ENCODE assay signal across 8 mouse cellular contexts in the genomic region with DNA sequence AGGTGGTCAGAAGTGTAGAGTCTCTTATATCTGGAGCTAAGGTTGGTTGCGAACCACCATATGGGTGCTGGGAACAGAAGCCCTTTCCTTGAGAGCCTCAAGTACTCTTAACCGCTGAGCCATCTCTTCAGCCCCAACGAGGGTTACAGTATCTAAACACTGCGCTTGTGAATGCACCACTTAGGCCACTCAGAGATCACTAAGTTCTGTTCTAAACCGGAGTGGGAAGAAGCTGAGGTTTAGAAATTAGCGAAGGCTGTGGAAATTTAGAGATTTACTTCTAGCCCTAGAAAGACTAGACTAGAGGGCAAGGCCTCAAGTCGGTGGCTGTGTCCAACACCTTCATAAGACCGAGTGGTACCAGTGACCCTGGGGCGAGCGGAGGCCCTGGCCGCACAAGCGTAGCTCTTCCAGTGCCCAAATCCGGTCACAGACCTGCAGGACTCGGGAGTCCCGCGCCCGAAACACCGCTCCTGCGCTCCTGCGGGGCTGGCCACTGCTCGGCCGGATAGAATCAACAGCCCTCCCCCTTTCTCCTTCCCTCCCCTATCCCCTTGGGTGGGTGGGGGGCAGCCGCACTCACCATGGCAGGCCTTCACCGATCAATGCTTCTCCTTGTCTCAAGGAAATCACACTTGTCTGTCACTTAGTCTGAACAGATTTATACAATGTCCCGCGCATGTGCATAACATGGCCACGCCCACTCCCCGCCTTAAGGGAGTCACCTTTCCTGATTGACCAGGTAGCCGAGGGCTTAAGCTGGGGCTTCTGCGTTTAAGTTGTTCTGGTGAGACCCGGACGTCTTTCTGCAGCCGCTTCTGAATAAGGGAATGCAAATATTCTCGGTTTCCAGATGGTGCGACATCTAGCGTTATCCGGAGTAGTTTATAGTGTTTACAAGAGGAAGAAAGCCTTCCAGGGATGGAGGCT. TPM values are rescaled to one million over a fixed set of nuclear protein-coding genes. Genes with fewer than 3 reads are reported as not detected.
DNase-seq lines count a peak whose midpoint lies in the region; ATAC-seq lines count a peak whose summit lies in the region.

No protein-coding gene starts in this region.

- H3K79me2 ChIP-seq in macrophage (ENCODE audit: inconsistent target): no peaks in the 10 kb centered on the region

- ATAC-seq in monocyte, adult 5-6 weeks (replicated peaks; ENCODE audit: insufficient number of reproducible peaks, low FRiP score, low TSS enrichment, poor library complexity, severe bottlenecking): no peak

- peak; percentile 68 for DNase-seq in adrenal gland, adult 8-10 months
- DNase-seq in embryo, embryonic 10 days (ENCODE audit: low spot score): peak; percentile 93
- peak; percentile 70 for DNase-seq in gastrocnemius, postnatal 14 days
- DNase-seq in induced T-regulatory cell, adult 2 months (ENCODE audit: low read depth): peak; percentile 66
- DNase-seq in left cerebral cortex, adult 8-10 months (ENCODE audit: low spot score in 2 of 2): peak; percentile 68 to 85
- DNase-seq in right cerebral cortex, postnatal 14 days: peak; percentile 76

- peak overlapping the region; percentile 44 for H3K4me3 ChIP-seq in macrophage (ENCODE audit: inconsistent target)

- no peak overlapping the region for H3K27ac ChIP-seq in macrophage

- intact Hi-C loops in gastrocnemius, postnatal 14 days (cut with DNase I; ENCODE audit: low total_unique reads): no loop called here

- 19% methylated on average over 37 of the region's 37 CpGs for WGBS in macrophage (ENCODE audit: missing documents)

- no peaks in the 10 kb centered on the region for H3K36me3 ChIP-seq in macrophage (ENCODE audit: inconsistent target)

RNA-seq across cellular contexts. Expression of a gene that starts 3.6 kb away (rescaled TPM):
- total RNA-seq in adrenal gland, adult 8-10 months (2022): 1 to 10 TPM; 1.7 to 2.4 (median 1.9) TPM
- total RNA-seq in gastrocnemius, postnatal 14 days (2021): under 1 TPM; 0.86 to 0.92 TPM
- total RNA-seq in left cerebral cortex, adult 8-10 months (2022): 10 to 100 TPM in 1 of 4 experiments, 1 to 10 TPM in 3; 6.5 to 10.2 (median 8.2) TPM
- total RNA-seq in macrophage (2018; cell fraction: chromatin; rRNA removed): 1 to 10 TPM in 13 of 26 experiments, under 1 TPM in 4, not detected in 9; 0.31 to 6.0 (median 1.2) TPM
- 1 to 10 TPM in 8 of 26 experiments, under 1 TPM in 18; 0.10 to 2.2 (median 0.73) TPM for total RNA-seq in macrophage (2018; cell fraction: cytosol; rRNA removed)
- total RNA-seq in macrophage (2018; cell fraction: nucleus; rRNA removed): 1 to 10 TPM in 7 of 26 experiments, under 1 TPM in 11, not detected in 8; 0.20 to 4.4 (median 0.82) TPM
- 1.2 to 2.6 TPM (median 1.4 TPM) in 3 replicates for polyA plus RNA-seq in macrophage (2018)
- total RNA-seq in monocyte, adult 5-6 weeks (2017): not detected in 3 replicates

RNA-seq across cellular contexts. Expression of a gene that starts 32.4 kb away (rescaled TPM):
- not detected for total RNA-seq in adrenal gland, adult 8-10 months (2022)
- not detected for total RNA-seq in gastrocnemius, postnatal 14 days (2021)
- total RNA-seq in left cerebral cortex, adult 8-10 months (2022): not detected
- not detected for total RNA-seq in macrophage (2018; cell fraction: chromatin; rRNA removed)
- total RNA-seq in macrophage (2018; cell fraction: cytosol; rRNA removed): not detected
- total RNA-seq in macrophage (2018; cell fraction: nucleus; rRNA removed): not detected
- polyA plus RNA-seq in macrophage (2018): not detected in 3 replicates
- not detected in 3 replicates for total RNA-seq in monocyte, adult 5-6 weeks (2017)

RNA-seq across cellular contexts. Expression of a gene that starts 36.2 kb away (rescaled TPM):
- total RNA-seq in adrenal gland, adult 8-10 months (2022): 10 to 100 TPM; 53.4 to 60.8 (median 54.3) TPM
- 10 to 100 TPM; 13.6 to 14.0 TPM for total RNA-seq in gastrocnemius, postnatal 14 days (2021)
- 10 to 100 TPM; 33.3 to 74.2 (median 49.2) TPM for total RNA-seq in left cerebral cortex, adult 8-10 months (2022)
- total RNA-seq in macrophage (2018; cell fraction: chromatin; rRNA removed): 100 to 1,000 TPM in 21 of 26 experiments, 10 to 100 TPM in 5; 50.3 to 527 (median 260) TPM
- total RNA-seq in macrophage (2018; cell fraction: cytosol; rRNA removed): 100 to 1,000 TPM; 120 to 611 (median 292) TPM
- total RNA-seq in macrophage (2018; cell fraction: nucleus; rRNA removed): 100 to 1,000 TPM; 140 to 891 (median 412) TPM
- 375 to 585 TPM (median 491 TPM) in 3 replicates for polyA plus RNA-seq in macrophage (2018)
- 116 to 188 TPM (median 183 TPM) in 3 replicates for total RNA-seq in monocyte, adult 5-6 weeks (2017)

RNA-seq across cellular contexts. Expression of a gene that starts 38.2 kb away (rescaled TPM):
- total RNA-seq in adrenal gland, adult 8-10 months (2022): 10 to 100 TPM; 22.6 to 30.1 (median 29.2) TPM
- total RNA-seq in gastrocnemius, postnatal 14 days (2021): 10 to 100 TPM; 13.2 to 15.1 TPM
- 10 to 100 TPM; 20.0 to 35.2 (median 26.5) TPM for total RNA-seq in left cerebral cortex, adult 8-10 months (2022)
- 10 to 100 TPM in 22 of 26 experiments, 1 to 10 TPM in 4; 6.6 to 51.2 (median 25.4) TPM for total RNA-seq in macrophage (2018; cell fraction: chromatin; rRNA removed)
- total RNA-seq in macrophage (2018; cell fraction: cytosol; rRNA removed): 10 to 100 TPM; 11.7 to 20.2 (median 16.5) TPM
- total RNA-seq in macrophage (2018; cell fraction: nucleus; rRNA removed): 10 to 100 TPM in 23 of 26 experiments, 1 to 10 TPM in 3; 7.2 to 41.2 (median 20.3) TPM
- polyA plus RNA-seq in macrophage (2018): 13.5 to 19.5 TPM (median 15.7 TPM) in 3 replicates
- 8.9 to 13.6 TPM (median 13.4 TPM) in 3 replicates for total RNA-seq in monocyte, adult 5-6 weeks (2017)

RNA-seq across cellular contexts. Expression of a gene that starts 38.8 kb away (rescaled TPM):
- 10 to 100 TPM; 76.0 to 87.7 (median 81.1) TPM for total RNA-seq in adrenal gland, adult 8-10 months (2022)
- total RNA-seq in gastrocnemius, postnatal 14 days (2021): 10 to 100 TPM; 45.3 to 46.2 TPM
- 10 to 100 TPM; 51.1 to 64.5 (median 59.6) TPM for total RNA-seq in left cerebral cortex, adult 8-10 months (2022)
- total RNA-seq in macrophage (2018; cell fraction: chromatin; rRNA removed): 10 to 100 TPM in 12 of 26 experiments, 1 to 10 TPM in 14; 2.1 to 19.1 (median 9.2) TPM
- total RNA-seq in macrophage (2018; cell fraction: cytosol; rRNA removed): 10 to 100 TPM; 45.0 to 67.5 (median 53.5) TPM
- total RNA-seq in macrophage (2018; cell fraction: nucleus; rRNA removed): 10 to 100 TPM; 10.6 to 34.2 (median 18.6) TPM
- polyA plus RNA-seq in macrophage (2018): 66.3 to 79.6 TPM (median 68.7 TPM) in 3 replicates
- total RNA-seq in monocyte, adult 5-6 weeks (2017): 22.4 to 29.9 TPM (median 24.3 TPM) in 3 replicates
